Mouse (Mus musculus) cortical plate, adult 2 months (tissue): ENCODE measurements at regions not wholly inside any gene's neighbourhood (a gene's known extent, or its start where the extent isn't known, plus 50 kb on each side); places are given as distances from the start of the nearest gene placed in this dataset.

Experiments used
- CTCF ChIP-seq: fragments of 200-500 bp; IDR thresholded peaks from 2 replicates; pipeline ENCODE4 v1.5.1; 2011; ENCODE audit warnings: mild to moderate bottlenecking, control low read depth, low read length; ENCODE audit not compliant: insufficient read depth; ENCODE audit errors: extremely low read depth
- POLR2A ChIP-seq: fragments of 200-500 bp; IDR thresholded peaks from 2 replicates; pipeline ENCODE4 v1.6.1; 2011; ENCODE audit warnings: mild to moderate bottlenecking, low read length, control low read depth; ENCODE audit not compliant: insufficient read depth; ENCODE audit errors: extremely low read depth

DNA sequence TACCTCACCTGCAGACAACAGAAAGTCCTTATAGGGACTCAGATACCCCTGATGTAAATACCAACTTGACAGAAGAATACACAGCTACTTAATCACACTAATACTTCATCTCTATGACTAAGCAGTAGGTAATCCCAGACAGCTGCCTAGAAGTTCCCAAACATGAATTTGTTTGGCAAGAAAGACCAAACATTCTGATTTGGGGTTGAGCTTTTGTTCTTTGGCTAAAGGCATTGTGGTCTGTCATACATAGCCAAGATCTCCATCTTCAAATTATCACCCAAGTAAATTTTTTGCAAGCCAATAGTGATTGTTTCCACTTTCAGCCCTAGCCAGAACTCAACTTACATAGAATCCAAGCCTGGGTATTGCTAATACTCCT is 315.2 kb upstream of the Tbl1xr1 start:
- TF ChIP-seq CTCF (no peak), POLR2A (no peak)
